Mouse (Mus musculus) thymus, adult 2 months (tissue): ENCODE measurements around the gene Ktn1. TPM values are rescaled to one million over a fixed set of nuclear protein-coding genes. Genes with fewer than 3 reads are reported as not detected.

Experiments
- DNase-seq: peaks from one replicate; pipeline ENCODE4 v3.0.0; 2021
- H3K27ac ChIP-seq: fragments of 200-500 bp; 2 replicates; pipeline ENCODE4 v1.5.1; 2012; ENCODE audit warnings: low read length, control low read depth; ENCODE audit not compliant: control insufficient read depth, insufficient read depth
- H3K27me3 ChIP-seq: fragments of 200-500 bp; 2 replicates; pipeline ENCODE4 v1.6.1; 2012; ENCODE audit warnings: mild to moderate bottlenecking, low read length, moderate library complexity, mixed read lengths; ENCODE audit not compliant: control insufficient read depth, insufficient read depth
- H3K36me3 ChIP-seq: fragments of 200-500 bp; 2 replicates; pipeline ENCODE4 v1.6.1; 2012; ENCODE audit warnings: mild to moderate bottlenecking, low read length, moderate library complexity; ENCODE audit not compliant: control insufficient read depth, insufficient read depth
- H3K4me1 ChIP-seq: fragments of 200-500 bp; replicated peaks from 2 replicates; pipeline ENCODE4 v1.6.1; 2012; ENCODE audit warnings: low read length; ENCODE audit not compliant: control insufficient read depth, insufficient read depth
- H3K4me3 ChIP-seq: fragments of 200-500 bp; 2 replicates; pipeline ENCODE4 v1.5.1; 2012; ENCODE audit warnings: mild to moderate bottlenecking, low read length, control low read depth, moderate library complexity; ENCODE audit not compliant: control insufficient read depth, insufficient read depth
- CTCF ChIP-seq: fragments of 200-500 bp; IDR thresholded peaks from 2 replicates; pipeline ENCODE4 v1.5.1; 2012; ENCODE audit warnings: mild to moderate bottlenecking, control low read depth, low read length, moderate library complexity, borderline replicate concordance; ENCODE audit not compliant: control insufficient read depth, poor library complexity, insufficient read depth; ENCODE audit errors: extremely low read depth
- POLR2A ChIP-seq: fragments of 200-500 bp; IDR thresholded peaks from 2 replicates; pipeline ENCODE4 v1.6.1; 2012; ENCODE audit warnings: mild to moderate bottlenecking, low read length, control low read depth, moderate library complexity; ENCODE audit not compliant: control insufficient read depth, poor library complexity, insufficient read depth; ENCODE audit errors: extremely low read depth
- WGBS: fragments of 180-500 bp; shearing (Covaris S2); methylation state at CpG from one replicate; pipeline ENCODE4 v1.1.7; 2018; 5-methylcytosine and 5-hydroxymethylcytosine counted together
- polyA plus RNA-seq: library from polyadenylated mRNA; depleted of rRNA; stranded (reverse); fragments of >200 nt; gene quantifications from 2 replicates; pipeline ENCODE4 v1.2.3, GENCODE M21; 2012

Gene Ktn1
- polyA plus RNA-seq, 1 experiment = 9.3 TPM

GRCm38 (mm10) chr14:47648706-47649630 lies 720 bp downstream of the Ktn1 start:
- Histone ChIP-seq H3K27ac (no peak overlapping the region), H3K4me3 (peak overlapping the region; percentile 99), H3K4me1 (peaks cover 8% of the 10 kb centered on the region), H3K36me3 (no peaks in the 10 kb centered on the region), H3K27me3 (no peaks in the 10 kb centered on the region)
- peak; percentile 60 for DNase-seq
- WGBS = 1% methylated on average over 82 of the region's 82 CpGs
- TF ChIP-seq CTCF (no peak), POLR2A (0 out of 2 replicates have a peak, but pooled peaks have one; percentile 40)

GRCm38 (mm10) chr14:47649631-47650337 lies 1.5 kb downstream of the Ktn1 start:
- WGBS = 1% methylated on average over 43 of the region's 46 CpGs
- Histone ChIP-seq H3K36me3 (no peaks in the 10 kb centered on the region), H3K27ac (no peak overlapping the region), H3K4me3 (peak overlapping the region; percentile 99), H3K27me3 (no peaks in the 10 kb centered on the region), H3K4me1 (peaks cover 8% of the 10 kb centered on the region)
- TF ChIP-seq CTCF = no peak
- no peak for TF ChIP-seq POLR2A
- peak; percentile 45 for DNase-seq

GRCm38 (mm10) chr14:47650338-47650720 lies 2.1 kb downstream of the Ktn1 start:
- TF ChIP-seq CTCF = no peak
- no peak for TF ChIP-seq POLR2A
- Histone ChIP-seq H3K27ac (no peak overlapping the region), H3K36me3 (no peaks in the 10 kb centered on the region), H3K4me1 (peaks cover 8% of the 10 kb centered on the region), H3K4me3 (no peak overlapping the region), H3K27me3 (no peaks in the 10 kb centered on the region)
- WGBS = 67% methylated on average over 6 of the region's 6 CpGs
- DNase-seq = no peak

- H3K4me1 ChIP-seq = peaks cover 8% of the 10 kb centered on the region
- H3K27me3 ChIP-seq = no peaks in the 10 kb centered on the region
- no peaks in the 10 kb centered on the region for H3K36me3 ChIP-seq
- no peak overlapping the region for H3K27ac ChIP-seq
- 94% methylated on average over 4 of the region's 4 CpGs for whole genome bisulfite sequencing
- H3K4me3 ChIP-seq = no peak overlapping the region
- no peak for DNase-seq
- TF ChIP-seq CTCF (no peak), POLR2A (no peak)
Observed at GRCm38 (mm10) chr14:47651272-47651671, 3.0 kb downstream of the Ktn1 start.

GRCm38 (mm10) chr14:47655444-47655843 lies 7.2 kb downstream of the Ktn1 start:
- no peaks in the 10 kb centered on the region for H3K36me3 ChIP-seq
- 23% methylated on average over 2 of the region's 2 CpGs for WGBS
- DNase-seq = no peak
- H3K4me1 ChIP-seq = no peaks in the 10 kb centered on the region
- H3K4me3 ChIP-seq = no peak overlapping the region
- TF ChIP-seq POLR2A (no peak), CTCF (no peak)
- no peak overlapping the region for H3K27ac ChIP-seq
- no peaks in the 10 kb centered on the region for H3K27me3 ChIP-seq

- 64% methylated on average over 11 of the region's 11 CpGs for WGBS
- no peak for DNase-seq
- Histone ChIP-seq H3K4me1 (peaks cover 6% of the 10 kb centered on the region), H3K4me3 (no peak overlapping the region), H3K27ac (no peak overlapping the region), H3K27me3 (no peaks in the 10 kb centered on the region), H3K36me3 (no peaks in the 10 kb centered on the region; the same call in 1 of the 2 replicates)
- TF ChIP-seq CTCF = no peak
- no peak for TF ChIP-seq POLR2A
Observed at GRCm38 (mm10) chr14:47663844-47664469, 15.7 kb downstream of the Ktn1 start.
